Mouse (Mus musculus): ENCODE measurements around the gene Atn1. TPM values are rescaled to one million over a fixed set of nuclear protein-coding genes. Genes with fewer than 3 reads are reported as not detected.

Atn1 gene
- polyA plus RNA-seq, 1 experiment from 2014 or later: 1.8 TPM

DNA sequence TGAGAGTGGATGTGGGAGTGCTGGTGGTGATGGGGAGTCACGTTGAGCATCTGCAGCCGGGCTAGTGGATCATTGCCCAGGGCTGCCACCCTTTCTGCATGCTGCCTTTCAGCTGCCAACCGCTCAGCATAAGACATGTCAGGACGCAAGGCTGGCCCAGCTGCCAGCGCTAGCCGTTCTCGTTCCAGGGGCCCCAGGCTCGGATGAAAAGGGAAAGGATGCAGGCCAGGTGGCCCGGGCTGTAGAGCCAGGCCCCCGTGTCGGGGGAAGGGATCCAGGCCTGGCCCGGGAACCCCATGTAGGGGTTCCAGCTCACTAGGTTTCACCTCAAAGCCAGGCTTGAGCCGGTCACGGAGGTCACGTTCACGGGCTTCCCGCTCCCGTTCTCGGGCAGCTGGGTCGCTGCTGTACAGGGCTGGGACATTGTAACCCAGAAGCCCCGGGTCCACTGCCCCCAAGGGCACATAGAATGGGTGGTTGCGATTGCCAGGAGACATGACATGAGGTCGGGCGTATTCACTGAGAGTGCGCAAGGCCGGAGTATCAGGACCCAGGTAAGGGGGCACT lies 11.5 kb downstream of the Atn1 start:
- H3K9me3 ChIP-seq (ENCODE audit: low read length): no peaks in the 10 kb centered on the region
- no peaks in the 10 kb centered on the region for H3K27me3 ChIP-seq (ENCODE audit: insufficient read depth, low read length)
- H3K27ac ChIP-seq (ENCODE audit: low read depth): no peak overlapping the region
- H3K4me2 ChIP-seq (ENCODE audit: low read depth, low read length): peak overlapping the region; percentile 96
- H3K4me3 ChIP-seq (ENCODE audit: low read depth, low read length): peak overlapping the region; percentile 63
- no peak for DNase-seq
- H3K9ac ChIP-seq (replicated peaks): peak overlapping the region; percentile 26; the same call in 1 of the 2 replicates
- 72% methylated on average over 26 of the region's 26 CpGs for WGBS (ENCODE audit: insufficient replicate concordance)
- no peak for TF ChIP-seq CTCF (IDR thresholded peaks at IDR 0.05; ENCODE audit: low read depth)
- TF ChIP-seq EP300 (IDR thresholded peaks at IDR 0.05; ENCODE audit: low read depth): no peak
- H3K36me3 ChIP-seq (replicated peaks; ENCODE audit: insufficient read depth, low read length): peaks cover 9% of the 10 kb centered on the region
- H3K4me1 ChIP-seq (ENCODE audit: insufficient read depth): peaks cover 28% of the 10 kb centered on the region
- ATAC-seq: no peak

DNA sequence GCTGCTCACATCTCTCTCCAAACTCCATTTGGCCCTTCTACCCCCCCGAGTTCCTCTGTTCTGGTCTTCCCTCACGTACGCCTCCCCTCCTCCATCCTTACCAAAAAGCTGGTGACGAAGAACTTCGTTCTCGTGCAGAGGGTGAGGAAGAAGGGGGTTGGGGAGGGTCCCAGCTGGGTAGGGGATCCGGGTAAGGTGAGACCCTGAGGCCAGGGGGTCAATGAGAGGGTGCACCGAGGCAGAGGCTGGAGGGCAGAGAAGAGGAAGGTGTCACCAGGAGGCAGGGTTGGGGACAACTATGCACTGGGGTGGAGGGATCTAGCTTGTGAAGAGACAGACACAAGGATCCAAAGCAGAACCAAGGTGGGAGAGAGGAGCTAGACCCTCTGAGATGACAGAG lies 12.7 kb downstream of the Atn1 start:
- Histone ChIP-seq H3K4me3 (ENCODE audit: low read depth, low read length) (no peak overlapping the region), H3K27ac (ENCODE audit: low read depth) (no peak overlapping the region), H3K9me3 (ENCODE audit: low read length) (no peaks in the 10 kb centered on the region), H3K4me2 (ENCODE audit: low read depth, low read length) (no peak overlapping the region), H3K36me3 (replicated peaks; ENCODE audit: insufficient read depth, low read length) (peaks cover 5% of the 10 kb centered on the region), H3K9ac (replicated peaks) (no peak overlapping the region), H3K4me1 (ENCODE audit: insufficient read depth) (peaks cover 39% of the 10 kb centered on the region), H3K27me3 (ENCODE audit: insufficient read depth, low read length) (no peaks in the 10 kb centered on the region)
- ATAC-seq: no peak
- no peak for DNase-seq
- no peak for TF ChIP-seq CTCF (IDR thresholded peaks at IDR 0.05; ENCODE audit: low read depth)
- no peak for TF ChIP-seq EP300 (IDR thresholded peaks at IDR 0.05; ENCODE audit: low read depth)
- 80% methylated on average over 8 of the region's 8 CpGs for WGBS (ENCODE audit: insufficient replicate concordance)

DNA sequence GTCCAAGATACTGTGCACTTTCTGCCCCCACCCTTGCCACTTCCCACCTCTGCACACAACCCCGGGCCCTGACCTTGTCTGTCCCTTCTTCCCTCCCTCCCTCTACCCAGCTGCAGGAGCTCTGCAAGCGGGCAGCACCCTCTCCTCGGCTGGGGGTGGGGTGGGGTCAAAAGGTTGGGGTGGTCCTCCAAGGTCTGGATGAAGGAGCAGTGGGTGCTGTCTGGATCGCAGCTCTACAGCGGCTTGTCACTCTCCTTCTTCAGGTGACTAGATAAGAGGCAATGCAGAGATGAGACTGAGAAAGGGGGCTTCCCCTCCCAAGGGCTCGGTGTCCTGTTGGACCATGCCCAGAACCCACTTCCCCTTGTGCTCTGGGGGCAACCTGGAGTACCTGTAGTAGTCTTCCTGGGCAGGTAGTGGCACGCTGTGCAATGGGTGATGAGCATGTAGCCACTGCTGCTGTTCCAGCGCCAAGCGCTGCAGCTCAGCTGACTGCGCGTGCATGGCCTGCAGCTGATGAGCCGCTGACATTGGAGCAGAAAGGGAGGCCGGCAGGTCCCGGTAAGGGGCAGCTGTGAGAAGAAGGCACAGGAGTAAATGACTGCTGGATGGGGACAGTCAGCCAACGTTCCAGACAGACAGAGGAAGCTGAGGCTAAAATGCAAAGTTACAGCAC lies 13.3 kb downstream of the Atn1 start:
- 91% methylated on average over 15 of the region's 15 CpGs for WGBS (ENCODE audit: insufficient replicate concordance)
- Histone ChIP-seq H3K36me3 (replicated peaks; ENCODE audit: insufficient read depth, low read length) (peaks cover 5% of the 10 kb centered on the region), H3K4me1 (ENCODE audit: insufficient read depth) (peaks cover 44% of the 10 kb centered on the region), H3K27me3 (ENCODE audit: insufficient read depth, low read length) (no peaks in the 10 kb centered on the region), H3K9ac (replicated peaks) (no peak overlapping the region), H3K4me3 (ENCODE audit: low read depth, low read length) (no peak overlapping the region), H3K9me3 (ENCODE audit: low read length) (no peaks in the 10 kb centered on the region), H3K4me2 (ENCODE audit: low read depth, low read length) (no peak overlapping the region), H3K27ac (ENCODE audit: low read depth) (no peak overlapping the region)
- TF ChIP-seq EP300 (IDR thresholded peaks at IDR 0.05; ENCODE audit: low read depth) (no peak), CTCF (IDR thresholded peaks at IDR 0.05; ENCODE audit: low read depth) (no peak)
- DNase-seq: no peak
- no peak for ATAC-seq

DNA sequence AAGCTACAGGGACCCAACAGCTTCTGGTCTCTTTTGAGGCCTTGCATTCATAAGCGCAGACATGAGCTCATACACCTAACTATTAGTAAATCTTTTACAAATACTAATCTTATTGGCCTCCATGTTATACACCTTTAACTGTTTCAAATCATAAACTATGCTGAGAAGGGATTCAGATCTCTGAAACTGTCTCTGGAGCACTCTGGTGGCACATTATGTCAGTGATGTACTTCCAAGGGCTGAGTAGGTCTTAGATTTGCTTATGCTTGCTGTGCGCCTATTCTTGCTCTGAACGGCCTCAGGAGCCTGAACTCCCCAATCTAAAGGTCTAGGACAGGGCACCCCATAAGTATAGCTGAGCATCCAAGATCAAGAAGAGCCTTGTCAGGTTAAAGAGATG lies 14.5 kb downstream of the Atn1 start:
- 74% methylated on average over 3 of the region's 3 CpGs for WGBS (ENCODE audit: insufficient replicate concordance)
- TF ChIP-seq EP300 (IDR thresholded peaks at IDR 0.05; ENCODE audit: low read depth) (no peak), CTCF (IDR thresholded peaks at IDR 0.05; ENCODE audit: low read depth) (no peak)
- Histone ChIP-seq H3K4me1 (ENCODE audit: insufficient read depth) (peaks cover 44% of the 10 kb centered on the region), H3K27ac (ENCODE audit: low read depth) (peak overlapping the region; percentile 99), H3K36me3 (replicated peaks; ENCODE audit: insufficient read depth, low read length) (peaks cover 5% of the 10 kb centered on the region; the same call in 1 of the 2 replicates), H3K9ac (replicated peaks) (peak overlapping the region; percentile 73), H3K27me3 (ENCODE audit: insufficient read depth, low read length) (no peaks in the 10 kb centered on the region), H3K4me2 (ENCODE audit: low read depth, low read length) (peak overlapping the region; percentile 99), H3K4me3 (ENCODE audit: low read depth, low read length) (peak overlapping the region; percentile 63), H3K9me3 (ENCODE audit: low read length) (no peaks in the 10 kb centered on the region)
- no peak for DNase-seq
- ATAC-seq: no peak

DNA sequence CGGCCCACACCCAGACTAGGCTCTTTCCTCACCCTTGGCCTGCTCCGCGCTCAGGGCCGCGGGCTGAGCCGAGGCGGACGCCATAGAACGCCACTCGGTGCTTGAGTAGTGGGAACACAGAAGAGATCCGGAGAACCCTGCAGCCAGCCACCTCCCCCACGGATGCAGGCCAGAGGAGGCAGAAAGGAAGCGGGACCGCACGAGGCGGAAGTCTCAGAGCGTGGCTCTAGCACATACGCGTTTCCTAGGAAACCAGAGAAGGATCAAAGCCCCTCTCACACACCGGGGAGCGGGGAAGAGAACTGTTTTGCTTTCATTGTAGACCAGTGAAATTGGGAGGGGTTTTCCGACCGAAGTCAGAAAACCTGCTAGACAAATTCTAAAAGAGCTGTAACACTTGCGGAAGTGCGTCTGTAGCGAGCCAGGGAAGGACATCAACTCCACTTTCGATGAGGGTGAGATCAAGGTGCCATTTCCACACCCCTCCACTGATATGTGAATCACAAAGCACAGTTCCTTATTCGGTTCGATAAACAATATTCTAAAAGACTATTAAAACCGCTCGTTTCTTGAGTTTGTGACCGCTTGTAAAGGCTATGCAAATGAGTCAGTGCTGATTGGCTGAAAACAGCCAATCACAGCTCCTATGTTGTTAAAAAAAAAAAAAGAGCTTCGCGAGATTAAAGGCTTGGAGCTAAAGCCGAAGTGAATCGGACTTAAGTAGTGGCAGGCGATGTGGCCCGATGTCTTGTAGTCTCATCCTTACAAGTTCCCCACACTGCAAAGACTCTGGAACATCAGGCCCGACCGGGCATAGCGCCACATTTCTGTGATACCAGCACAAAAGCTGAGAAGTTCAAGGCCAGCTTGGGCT lies 15.2 kb downstream of the Atn1 start, which contains the start of gene Grcc10:
Grcc10 (minus strand) TSS at position 487 of the 874 bp plus-strand sequence.
- peak; percentile 74; the same call in 1 of the 2 replicates for TF ChIP-seq EP300 (IDR thresholded peaks at IDR 0.05; ENCODE audit: low read depth)
- TF ChIP-seq CTCF (IDR thresholded peaks at IDR 0.05; ENCODE audit: low read depth): no peak
- H3K36me3 ChIP-seq (replicated peaks; ENCODE audit: insufficient read depth, low read length): peaks cover 5% of the 10 kb centered on the region; the same call in 1 of the 2 replicates

More for the DNA sequence above, 15.2 kb downstream of the Atn1 start, which contains the start of gene Grcc10:
- ATAC-seq: peak; percentile 72
- peak; percentile 87 for DNase-seq
- WGBS (ENCODE audit: insufficient replicate concordance): under 1% methylated on average over 41 of the region's 41 CpGs
- no peaks in the 10 kb centered on the region for H3K9me3 ChIP-seq (ENCODE audit: low read length)
- no peaks in the 10 kb centered on the region for H3K27me3 ChIP-seq (ENCODE audit: insufficient read depth, low read length)
- H3K4me1 ChIP-seq (ENCODE audit: insufficient read depth): peaks cover 37% of the 10 kb centered on the region
- peak within 1 kb of the TSS; percentile 99 for H3K4me2 ChIP-seq (ENCODE audit: low read depth, low read length)
- peak within 1 kb of the TSS; percentile 73 for H3K9ac ChIP-seq (replicated peaks)
- peak within 1 kb of the TSS; percentile 63 for H3K4me3 ChIP-seq (ENCODE audit: low read depth, low read length)
- H3K27ac ChIP-seq (ENCODE audit: low read depth): peak within 1 kb of the TSS; percentile 99

Measured in liver, postnatal 0 days (tissue).